Mouse (Mus musculus) forebrain, embryonic 14.5 days (tissue): ENCODE results near the gene Klhl21. TPM values are rescaled to one million over a fixed set of nuclear protein-coding genes. Genes with fewer than 3 reads are reported as not detected.

ENCODE experiments used
- polyA plus RNA-seq: library from polyadenylated mRNA; unstranded; fragments of >200 nt; fragmentation: Nextera tagmentation; extraction: Ambion mirVana; gene quantifications from 2 replicates; pipeline ENCODE4 v1.2.1, GENCODE M21; 2014

The Klhl21 gene
- polyA plus RNA-seq, 1 experiment from 2014 or later: 0.69 TPM

Other genes starting within 250 kb of the Klhl21 start
- 123 and 125 TPM in 2 replicates for gene Camta1, start 146.9 kb upstream of the Klhl21 start, polyA plus RNA-seq
- gene Dnajc11, start 75.1 kb upstream of the Klhl21 start, polyA plus RNA-seq: 67.9 and 78.9 TPM in 2 replicates
- 29.7 and 30.0 TPM in 2 replicates for gene Thap3, start 19.8 kb upstream of the Klhl21 start, polyA plus RNA-seq
- gene Phf13, start 12.5 kb upstream of the Klhl21 start, polyA plus RNA-seq: 11.8 and 14.6 TPM in 2 replicates
- 17.2 and 21.6 TPM in 2 replicates for gene Zbtb48, start 18.9 kb downstream of the Klhl21 start, polyA plus RNA-seq
- gene Tas1r1, start 29.8 kb downstream of the Klhl21 start, polyA plus RNA-seq: 0.32 and 0.70 TPM in 2 replicates
- 16.1 and 19.8 TPM in 2 replicates for gene Nol9, start 30.5 kb downstream of the Klhl21 start, polyA plus RNA-seq
- gene Plekhg5, start 63.7 kb downstream of the Klhl21 start, polyA plus RNA-seq: 5.0 and 7.1 TPM in 2 replicates
- gene Tnfrsf25, start 107.1 kb downstream of the Klhl21 start, polyA plus RNA-seq: 0.62 and 1.3 TPM in 2 replicates
- 0.19 TPM in 1 of 2 replicates, not detected in the other for gene Espn, start 143.6 kb downstream of the Klhl21 start, polyA plus RNA-seq
- gene Hes2, start 150.1 kb downstream of the Klhl21 start, polyA plus RNA-seq: not detected in 2 replicates
- gene Acot7, start 169.3 kb downstream of the Klhl21 start, polyA plus RNA-seq: 168 and 208 TPM in 2 replicates